Mouse (Mus musculus) liver, embryonic 15.5 days (tissue): ENCODE measurements around the gene Rims3. TPM values are rescaled to one million over a fixed set of nuclear protein-coding genes. Genes with fewer than 3 reads are reported as not detected.

ENCODE experiments used
- ATAC-seq: fragments of 200-750 bp; cut with Nextera tagmentation; 2 replicates; pipeline ENCODE4 v1.8.0; 2017; ENCODE audit warnings: moderate number of reproducible peaks, mild to moderate bottlenecking, moderate library complexity; ENCODE audit not compliant: insufficient read depth
- H3K27ac ChIP-seq: fragments of 300-500 bp; sonication (generic); replicated peaks from 2 replicates; pipeline ENCODE4 v1.5.1; 2015; ENCODE audit warnings: mild to moderate bottlenecking, inconsistent platforms
- H3K27me3 ChIP-seq: fragments of 300-500 bp; sonication (generic); 2 replicates; pipeline ENCODE4 v1.6.1; 2015; ENCODE audit warnings: mild to moderate bottlenecking, inconsistent platforms
- H3K36me3 ChIP-seq: fragments of 300-500 bp; sonication (generic); replicated peaks from 2 replicates; pipeline ENCODE4 v1.6.1; 2015; ENCODE audit warnings: moderate library complexity, mild to moderate bottlenecking, inconsistent platforms
- H3K4me1 ChIP-seq: fragments of 300-500 bp; sonication (generic); replicated peaks from 2 replicates; pipeline ENCODE4 v1.6.1; 2015; ENCODE audit warnings: inconsistent platforms
- H3K4me2 ChIP-seq: fragments of 300-500 bp; sonication (generic); 2 replicates; pipeline ENCODE4 v1.6.1; 2015; ENCODE audit warnings: moderate library complexity, mild to moderate bottlenecking, inconsistent platforms
- H3K4me3 ChIP-seq: fragments of 300-500 bp; sonication (generic); replicated peaks from 2 replicates; pipeline ENCODE4 v1.5.1; 2015; ENCODE audit warnings: mild to moderate bottlenecking, inconsistent platforms
- H3K9ac ChIP-seq: fragments of 300-500 bp; sonication (generic); 2 replicates; pipeline ENCODE4 v1.6.1; 2015; ENCODE audit warnings: moderate library complexity, mild to moderate bottlenecking, inconsistent platforms
- H3K9me3 ChIP-seq: fragments of 300-500 bp; sonication (generic); replicated peaks from 2 replicates; pipeline ENCODE4 v1.6.1; 2016; ENCODE audit warnings: inconsistent platforms
- WGBS: fragments of 180-500 bp; shearing (Covaris S2); methylation state at CpG from one replicate; pipeline ENCODE4 v1.1.7; 2015; ENCODE audit warnings: mixed read lengths; ENCODE audit not compliant: insufficient replicate concordance; 5-methylcytosine and 5-hydroxymethylcytosine counted together
- polyA plus RNA-seq: library from polyadenylated mRNA; unstranded; fragments of >200 nt; fragmentation: Nextera tagmentation; extraction: Ambion mirVana; gene quantifications from 2 replicates; pipeline ENCODE4 v1.2.1, GENCODE M21; 2015

Rims3 gene
- polyA plus RNA-seq, 1 experiment from 2014 or later = 0.20 TPM

DNA sequence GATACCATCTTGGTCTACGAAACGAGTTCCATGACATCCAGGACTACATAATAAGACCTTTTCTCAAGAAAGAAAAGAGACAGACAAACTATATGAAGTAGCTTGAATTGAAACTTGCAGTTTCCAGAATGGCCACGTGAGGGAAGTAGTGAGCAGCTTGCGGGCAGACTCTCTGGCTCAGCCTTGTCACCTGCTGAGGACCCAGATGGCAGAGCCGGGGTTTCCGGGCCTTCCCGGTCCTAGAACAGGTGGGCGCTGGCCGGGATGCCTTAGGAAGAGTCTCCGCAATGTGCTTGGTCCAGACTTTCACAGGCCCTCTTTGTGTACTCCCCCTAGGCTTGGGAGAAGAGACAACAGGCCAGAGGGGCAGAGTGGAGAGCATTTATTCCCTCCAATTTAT lies 3.7 kb upstream of the Rims3 start:
- H3K9ac ChIP-seq = no peak overlapping the region
- no peak overlapping the region for H3K4me3 ChIP-seq
- H3K4me2 ChIP-seq = no peak overlapping the region
- no peaks in the 10 kb centered on the region for H3K36me3 ChIP-seq
- no peak for ATAC-seq
- H3K27me3 ChIP-seq = peaks cover 54% of the 10 kb centered on the region
- WGBS = 3% methylated on average over 10 of the region's 10 CpGs
- H3K9me3 ChIP-seq = peaks cover 5% of the 10 kb centered on the region; the same call in 1 of the 2 replicates
- H3K27ac ChIP-seq = no peak overlapping the region
- H3K4me1 ChIP-seq = peaks cover 19% of the 10 kb centered on the region

DNA sequence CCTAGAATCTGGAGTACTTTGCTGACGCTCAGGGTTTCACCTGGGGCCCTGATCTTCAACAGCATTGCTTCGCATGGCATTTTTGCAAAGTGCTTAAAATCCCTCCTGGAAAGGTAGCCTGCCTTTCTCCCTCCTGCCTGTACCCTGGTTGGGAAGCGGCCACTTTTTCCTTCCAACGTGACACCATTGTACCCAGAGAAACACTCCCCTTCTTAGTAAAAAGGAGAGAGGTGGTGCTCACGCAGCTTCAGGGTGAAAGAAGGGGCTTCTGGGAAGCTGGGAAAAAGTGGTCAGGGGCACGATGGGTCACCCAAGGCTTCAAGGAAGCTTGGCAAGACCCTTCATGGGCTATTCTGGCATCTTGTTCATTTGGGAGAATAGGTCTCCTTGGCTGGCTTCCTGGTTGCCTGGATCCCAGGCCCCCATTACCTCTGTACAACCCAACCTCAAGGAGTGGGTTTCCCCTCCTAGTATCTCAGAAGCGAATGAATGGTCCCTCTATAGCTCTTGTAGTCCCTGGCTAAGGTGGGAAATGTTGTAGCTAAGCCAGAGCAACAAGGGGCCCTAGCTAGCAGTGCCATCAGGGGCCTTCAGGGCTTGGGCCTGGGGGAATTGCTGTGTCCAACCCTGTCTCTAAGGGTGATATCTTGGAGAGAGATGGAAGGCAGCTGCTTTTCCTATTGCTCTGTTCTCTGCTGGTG lies 894 bp downstream of the Rims3 start:
- 38% methylated on average over 7 of the region's 7 CpGs for WGBS
- Histone ChIP-seq H3K27ac (no peak overlapping the region), H3K4me2 (peak overlapping the region; percentile 84), H3K4me1 (peaks cover 6% of the 10 kb centered on the region), H3K9ac (no peak overlapping the region), H3K9me3 (peaks cover 5% of the 10 kb centered on the region; the same call in 1 of the 2 replicates), H3K36me3 (no peaks in the 10 kb centered on the region), H3K4me3 (peak overlapping the region; percentile 59), H3K27me3 (peaks cover 80% of the 10 kb centered on the region)
- no peak for ATAC-seq

- H3K9ac ChIP-seq = no peak overlapping the region
- H3K4me3 ChIP-seq = no peak overlapping the region
- peaks cover 5% of the 10 kb centered on the region; the same call in 1 of the 2 replicates for H3K9me3 ChIP-seq
- no peak overlapping the region for H3K27ac ChIP-seq
- no peak overlapping the region for H3K4me2 ChIP-seq
- peaks cover 6% of the 10 kb centered on the region; the same call in 1 of the 2 replicates for H3K4me1 ChIP-seq
- H3K27me3 ChIP-seq = peaks cover 79% of the 10 kb centered on the region
- no peak for ATAC-seq
- WGBS = 49% methylated on average over 5 of the region's 5 CpGs
- no peaks in the 10 kb centered on the region for H3K36me3 ChIP-seq
Observed at GRCm38 (mm10) chr4:120856376-120856775, 1.8 kb downstream of the Rims3 start.

- Histone ChIP-seq H3K9me3 (no peaks in the 10 kb centered on the region), H3K36me3 (no peaks in the 10 kb centered on the region), H3K9ac (no peak overlapping the region), H3K4me3 (no peak overlapping the region), H3K27me3 (peaks cover 48% of the 10 kb centered on the region), H3K4me1 (peaks cover 2% of the 10 kb centered on the region; the same call in 1 of the 2 replicates), H3K27ac (no peak overlapping the region), H3K4me2 (no peak overlapping the region)
- ATAC-seq = no peak
- 52% methylated on average over 7 of the region's 7 CpGs for WGBS
Observed at GRCm38 (mm10) chr4:120859865-120860264, 5.2 kb downstream of the Rims3 start.

GRCm38 (mm10) chr4:120866211-120866610 lies 11.6 kb downstream of the Rims3 start:
- H3K4me1 ChIP-seq = no peaks in the 10 kb centered on the region
- H3K36me3 ChIP-seq = no peaks in the 10 kb centered on the region
- 0 out of 2 replicates have a peak, but pooled peaks cover 9% of the 10 kb centered on the region for H3K27me3 ChIP-seq
- H3K27ac ChIP-seq = no peak overlapping the region
- H3K9ac ChIP-seq = no peak overlapping the region
- H3K4me3 ChIP-seq = no peak overlapping the region
- WGBS = 9% methylated on average over 6 of the region's 6 CpGs
- no peaks in the 10 kb centered on the region for H3K9me3 ChIP-seq
- ATAC-seq = no peak
- H3K4me2 ChIP-seq = no peak overlapping the region

GRCm38 (mm10) chr4:120868246-120868645 lies 13.6 kb downstream of the Rims3 start:
- H3K27me3 ChIP-seq = peaks cover 12% of the 10 kb centered on the region; the same call in 1 of the 2 replicates
- WGBS = 54% methylated on average over 5 of the region's 5 CpGs
- H3K4me1 ChIP-seq = no peaks in the 10 kb centered on the region
- H3K9me3 ChIP-seq = no peaks in the 10 kb centered on the region
- no peak overlapping the region for H3K27ac ChIP-seq
- no peak for ATAC-seq
- no peaks in the 10 kb centered on the region for H3K36me3 ChIP-seq
- no peak overlapping the region for H3K4me3 ChIP-seq
- no peak overlapping the region for H3K4me2 ChIP-seq
- no peak overlapping the region for H3K9ac ChIP-seq

- H3K4me1 ChIP-seq = no peaks in the 10 kb centered on the region
- H3K36me3 ChIP-seq = no peaks in the 10 kb centered on the region
- no peak overlapping the region for H3K4me3 ChIP-seq
- H3K27me3 ChIP-seq = peaks cover 15% of the 10 kb centered on the region; the same call in 1 of the 2 replicates
- no peak overlapping the region for H3K4me2 ChIP-seq
- H3K27ac ChIP-seq = no peak overlapping the region
- no peak overlapping the region for H3K9ac ChIP-seq
- WGBS = 39% methylated on average over 3 of the region's 3 CpGs
- ATAC-seq = no peak
- H3K9me3 ChIP-seq = no peaks in the 10 kb centered on the region
Observed at GRCm38 (mm10) chr4:120868988-120869387, 14.4 kb downstream of the Rims3 start.

DNA sequence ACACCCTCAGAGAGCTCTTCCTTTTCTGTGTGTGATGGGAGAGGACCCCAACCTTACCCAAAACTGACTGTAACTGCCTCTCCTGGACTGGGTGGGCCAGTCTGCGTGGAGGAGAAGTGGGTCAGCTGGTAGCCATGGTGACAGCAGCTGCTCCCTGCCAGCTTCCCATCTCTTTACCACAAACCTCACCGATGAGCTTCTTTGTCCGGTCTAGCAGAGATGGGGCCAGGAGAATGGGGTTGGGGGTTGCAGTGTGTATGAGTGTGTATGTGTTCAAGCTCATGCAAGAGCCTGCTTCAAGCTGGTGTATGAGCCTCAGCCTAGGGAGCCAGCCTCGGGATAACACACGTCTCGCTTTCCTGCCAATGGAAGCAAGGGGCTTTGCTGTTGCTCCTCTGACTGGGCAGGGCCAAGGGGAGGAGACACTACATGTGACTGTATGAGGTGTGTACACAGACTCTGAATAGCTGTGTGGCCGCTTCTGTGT lies 15.7 kb downstream of the Rims3 start:
- H3K27ac ChIP-seq = no peak overlapping the region
- ATAC-seq = no peak
- no peaks in the 10 kb centered on the region for H3K4me1 ChIP-seq
- 38% methylated on average over 7 of the region's 7 CpGs for WGBS
- no peak overlapping the region for H3K9ac ChIP-seq
- H3K27me3 ChIP-seq = peaks cover 14% of the 10 kb centered on the region; the same call in 1 of the 2 replicates
- no peak overlapping the region for H3K4me3 ChIP-seq
- no peak overlapping the region for H3K4me2 ChIP-seq
- no peaks in the 10 kb centered on the region for H3K9me3 ChIP-seq
- H3K36me3 ChIP-seq = no peaks in the 10 kb centered on the region

DNA sequence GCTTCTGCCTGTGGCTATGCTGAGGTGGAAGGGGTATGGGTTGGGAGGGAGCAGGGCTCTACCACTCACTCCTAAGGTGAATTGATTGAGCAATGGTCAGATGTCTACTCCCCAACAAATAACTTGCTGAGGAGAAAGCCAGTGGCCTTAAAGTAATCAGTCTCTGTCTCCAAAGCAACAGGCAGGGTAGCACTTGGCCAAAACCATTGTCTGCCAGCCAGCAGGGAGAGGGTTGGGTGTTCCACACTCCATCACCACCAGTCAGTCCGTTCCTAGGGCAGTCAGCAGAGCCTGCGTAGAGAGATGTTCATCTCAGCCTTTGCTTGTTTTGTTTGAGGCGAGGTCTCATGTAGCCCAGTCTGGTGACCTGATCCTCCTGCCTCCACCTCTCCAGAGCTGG lies 21.3 kb downstream of the Rims3 start:
- Histone ChIP-seq H3K27me3 (peaks cover 6% of the 10 kb centered on the region; the same call in 1 of the 2 replicates), H3K4me1 (no peaks in the 10 kb centered on the region), H3K9me3 (no peaks in the 10 kb centered on the region), H3K4me2 (no peak overlapping the region), H3K9ac (no peak overlapping the region), H3K4me3 (no peak overlapping the region), H3K27ac (no peak overlapping the region), H3K36me3 (no peaks in the 10 kb centered on the region)
- ATAC-seq = no peak
- WGBS = 66% methylated on average over 3 of the region's 3 CpGs

DNA sequence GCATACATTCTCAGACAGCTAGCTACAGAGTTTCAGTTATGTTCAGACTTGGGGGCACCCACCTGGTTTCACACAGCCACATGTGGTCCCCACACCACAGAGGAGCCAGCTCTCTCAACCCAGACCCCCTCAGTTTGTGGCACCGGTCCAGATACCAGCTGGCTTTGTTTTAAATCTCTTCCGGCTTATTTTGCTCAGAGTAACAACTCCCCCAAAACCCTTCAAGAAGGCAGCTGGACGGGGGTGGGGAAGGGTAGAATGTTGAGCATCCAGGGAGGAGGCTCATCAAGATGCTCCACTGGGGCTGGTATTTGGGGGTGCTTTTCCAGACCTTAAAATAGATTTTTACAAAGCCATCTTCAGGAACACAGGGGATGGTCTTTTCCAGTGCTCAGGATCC lies 24.1 kb downstream of the Rims3 start:
- 59% methylated on average over 3 of the region's 3 CpGs for WGBS
- Histone ChIP-seq H3K4me2 (no peak overlapping the region), H3K27me3 (no peaks in the 10 kb centered on the region), H3K36me3 (no peaks in the 10 kb centered on the region), H3K4me3 (no peak overlapping the region), H3K9ac (no peak overlapping the region), H3K27ac (no peak overlapping the region), H3K4me1 (no peaks in the 10 kb centered on the region), H3K9me3 (no peaks in the 10 kb centered on the region)
- ATAC-seq = no peak

- ATAC-seq = no peak
- H3K4me1 ChIP-seq = no peaks in the 10 kb centered on the region
- WGBS = 37% methylated on average over 4 of the region's 4 CpGs
- no peak overlapping the region for H3K4me2 ChIP-seq
- H3K27me3 ChIP-seq = no peaks in the 10 kb centered on the region
- H3K27ac ChIP-seq = no peak overlapping the region
- H3K9me3 ChIP-seq = no peaks in the 10 kb centered on the region
- no peaks in the 10 kb centered on the region for H3K36me3 ChIP-seq
- no peak overlapping the region for H3K4me3 ChIP-seq
- no peak overlapping the region for H3K9ac ChIP-seq
Observed at GRCm38 (mm10) chr4:120879386-120879785, 24.8 kb downstream of the Rims3 start.
